Mouse (Mus musculus) G1E (cell line): ENCODE results near the gene Sytl3. TPM values are rescaled to one million over a fixed set of nuclear protein-coding genes. Genes with fewer than 3 reads are reported as not detected.

Experiments
- ATAC-seq: 2 replicates; pipeline ENCODE4 v1.8.0; 2016; ENCODE audit warnings: mild to moderate bottlenecking; ENCODE audit not compliant: insufficient number of reproducible peaks, poor library complexity, low FRiP score, severe bottlenecking; ENCODE audit errors: extremely low read depth
- DNase-seq: peaks from one replicate; pipeline ENCODE4 v3.0.0; 2012; ENCODE audit warnings: low spot score
- H3K27me3 ChIP-seq: 2 replicates; pipeline ENCODE4 v1.6.1; 2012; ENCODE audit warnings: mild to moderate bottlenecking, low read length, inconsistent platforms; ENCODE audit not compliant: insufficient read depth
- H3K36me3 ChIP-seq: replicated peaks from 2 replicates; pipeline ENCODE3; 2012; ENCODE audit warnings: mild to moderate bottlenecking, inconsistent platforms
- H3K4me1 ChIP-seq: 2 replicates; pipeline ENCODE4 v1.6.1; 2012; ENCODE audit warnings: low read depth, low read length, inconsistent platforms, mixed read lengths; ENCODE audit not compliant: insufficient read depth
- H3K4me3 ChIP-seq: 2 replicates; pipeline ENCODE4 v1.5.1; 2012; ENCODE audit warnings: low read depth, mild to moderate bottlenecking, inconsistent platforms, low read length, moderate library complexity, mixed read lengths
- H3K9me3 ChIP-seq: replicated peaks from 2 replicates; pipeline ENCODE4 v1.6.1; 2012; ENCODE audit warnings: inconsistent platforms
- CTCF ChIP-seq: IDR thresholded peaks from 2 replicates; pipeline ENCODE4 v1.5.1; 2012; ENCODE audit warnings: low read depth, low read length, inconsistent platforms, mixed read lengths
- GATA1 ChIP-seq: IDR thresholded peaks from 2 replicates; pipeline ENCODE4 v1.6.1; 2012; ENCODE audit warnings: borderline replicate concordance, low read length, inconsistent platforms, mixed read lengths
- GATA2 ChIP-seq: IDR thresholded peaks from 2 replicates; pipeline ENCODE4 v1.6.1; 2012; ENCODE audit warnings: low read depth, low read length, inconsistent platforms, borderline replicate concordance
- POLR2AphosphoS5 ChIP-seq: IDR thresholded peaks from 2 replicates; pipeline ENCODE4 v1.6.1; 2012; ENCODE audit warnings: low read depth, low read length, inconsistent platforms; ENCODE audit not compliant: insufficient replicate concordance
- TAL1 ChIP-seq: conservative IDR thresholded peaks from 2 replicates; pipeline ENCODE4 v1.6.1; 2012; ENCODE audit warnings: low read depth, low read length, inconsistent platforms, mixed read lengths
- polyA plus RNA-seq: library from polyadenylated mRNA; stranded (reverse); fragments of >175 nt; gene quantifications from 2 replicates; pipeline ENCODE4 v1.2.3, GENCODE M21; 2012
- total RNA-seq, 2 experiments: library from RNA; stranded (forward) in 1 of 2; stranded (reverse) in 1 of 2; fragments of 200-1000 nt in 1 of 2; fragments of >200 nt in 1 of 2; fragmentation: Nextera tagmentation in 1 of 2; gene quantifications; 2 replicates each; pipeline ENCODE4 v1.2.3; 2014 to 2017

The Sytl3 gene
- total and polyA plus RNA-seq, 3 experiments, result 1.3 TPM; not detected in 2

GRCm38 (mm10) chr17:6778771-6779509 lies 120.0 kb downstream of the Sytl3 start:
- TF ChIP-seq GATA2 (no peak), CTCF (no peak)
- Histone ChIP-seq H3K27me3 (no peaks in the 10 kb centered on the region), H3K36me3 (peaks cover 46% of the 10 kb centered on the region), H3K4me1 (peaks cover 64% of the 10 kb centered on the region), H3K9me3 (no peaks in the 10 kb centered on the region), H3K4me3 (peak overlapping the region; percentile 71)
- DNase-seq (peak; percentile 32), ATAC-seq (no peak)

GRCm38 (mm10) chr17:6779632-6780031 lies 120.7 kb downstream of the Sytl3 start:
- Histone ChIP-seq H3K36me3 (peaks cover 40% of the 10 kb centered on the region), H3K9me3 (no peaks in the 10 kb centered on the region), H3K4me1 (peaks cover 62% of the 10 kb centered on the region), H3K27me3 (no peaks in the 10 kb centered on the region), H3K4me3 (peak overlapping the region; percentile 63; the same call in 1 of the 2 replicates)
- ATAC-seq (no peak), DNase-seq (no peak)
- no peak for TF ChIP-seq GATA1
- TF ChIP-seq CTCF, result no peak
- no peak for TF ChIP-seq TAL1
- TF ChIP-seq GATA2, result no peak
- TF ChIP-seq POLR2AphosphoS5, result no peak

GRCm38 (mm10) chr17:6780521-6781115 lies 121.7 kb downstream of the Sytl3 start:
- H3K4me1 ChIP-seq, result peaks cover 62% of the 10 kb centered on the region
- no peak for ATAC-seq
- TF ChIP-seq POLR2AphosphoS5 (no peak), TAL1 (no peak), GATA1 (no peak), CTCF (no peak), GATA2 (no peak)
- peak overlapping the region; percentile 92; the same call in 1 of the 2 replicates for H3K4me3 ChIP-seq
- DNase-seq, result no peak
- no peaks in the 10 kb centered on the region for H3K9me3 ChIP-seq
- H3K27me3 ChIP-seq, result no peaks in the 10 kb centered on the region
- H3K36me3 ChIP-seq, result peaks cover 30% of the 10 kb centered on the region

- Histone ChIP-seq H3K36me3 (peaks cover 25% of the 10 kb centered on the region), H3K27me3 (no peaks in the 10 kb centered on the region), H3K4me3 (peak overlapping the region; percentile 92), H3K9me3 (no peaks in the 10 kb centered on the region), H3K4me1 (peaks cover 57% of the 10 kb centered on the region)
- DNase-seq (no peak), ATAC-seq (no peak)
- TF ChIP-seq GATA1, result no peak
- TF ChIP-seq GATA2, result no peak
- TF ChIP-seq POLR2AphosphoS5, result no peak
- TF ChIP-seq TAL1, result no peak
- no peak for TF ChIP-seq CTCF
These were observed 122.4 kb downstream of the Sytl3 start for GRCm38 (mm10) chr17:6781273-6781672.

GRCm38 (mm10) chr17:6782033-6782526 lies 123.2 kb downstream of the Sytl3 start:
- Histone ChIP-seq H3K4me3 (peak overlapping the region; percentile 92), H3K4me1 (peaks cover 53% of the 10 kb centered on the region), H3K9me3 (no peaks in the 10 kb centered on the region), H3K27me3 (no peaks in the 10 kb centered on the region), H3K36me3 (peaks cover 21% of the 10 kb centered on the region)
- no peak for DNase-seq
- no peak for TF ChIP-seq CTCF
- no peak for TF ChIP-seq GATA1
- no peak for ATAC-seq

GRCm38 (mm10) chr17:6782611-6783005 lies 123.7 kb downstream of the Sytl3 start, which contains the start of gene Ezr:
Ezr (minus strand) TSS chr17:6782784.
- H3K9me3 ChIP-seq, result no peaks in the 10 kb centered on the region
- DNase-seq (peak; percentile 83), ATAC-seq (peak; percentile 32; the same call in 1 of the 2 replicates)
- H3K4me1 ChIP-seq, result peaks cover 49% of the 10 kb centered on the region
- TF ChIP-seq GATA1 (no peak), TAL1 (no peak), POLR2AphosphoS5 (no peak), CTCF (no peak), GATA2 (no peak)
- peaks cover 17% of the 10 kb centered on the region for H3K36me3 ChIP-seq
- peak within 1 kb of the TSS; percentile 92 for H3K4me3 ChIP-seq
- H3K27me3 ChIP-seq, result no peaks in the 10 kb centered on the region
